Mouse (Mus musculus): ENCODE results near the gene Sugp2. TPM values are rescaled to one million over a fixed set of nuclear protein-coding genes. Genes with fewer than 3 reads are reported as not detected.

The Sugp2 gene
- polyA plus RNA-seq, 1 experiment = 56.1 TPM

DNA sequence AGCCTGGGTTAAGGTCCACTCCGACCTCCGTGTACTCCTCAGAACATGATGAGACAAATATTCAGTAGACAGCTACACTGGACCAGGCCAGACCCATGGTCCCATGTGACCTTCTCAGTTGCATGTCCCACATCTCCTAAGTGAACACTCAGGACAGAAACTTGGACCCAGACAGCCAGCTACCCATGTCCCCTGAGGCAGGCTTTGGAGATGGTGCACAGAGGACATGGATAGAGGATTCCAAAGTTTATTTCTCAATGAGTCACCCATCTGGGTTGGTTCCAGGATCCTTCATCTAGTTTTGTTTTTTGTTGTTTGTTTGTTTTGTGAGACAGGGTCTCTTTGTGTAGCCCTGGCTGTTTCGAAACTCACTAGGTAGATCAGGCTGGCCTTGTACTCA is 13.1 kb upstream of the Sugp2 start:
- DNase-seq (ENCODE audit: low spot score) = no peak

DNA sequence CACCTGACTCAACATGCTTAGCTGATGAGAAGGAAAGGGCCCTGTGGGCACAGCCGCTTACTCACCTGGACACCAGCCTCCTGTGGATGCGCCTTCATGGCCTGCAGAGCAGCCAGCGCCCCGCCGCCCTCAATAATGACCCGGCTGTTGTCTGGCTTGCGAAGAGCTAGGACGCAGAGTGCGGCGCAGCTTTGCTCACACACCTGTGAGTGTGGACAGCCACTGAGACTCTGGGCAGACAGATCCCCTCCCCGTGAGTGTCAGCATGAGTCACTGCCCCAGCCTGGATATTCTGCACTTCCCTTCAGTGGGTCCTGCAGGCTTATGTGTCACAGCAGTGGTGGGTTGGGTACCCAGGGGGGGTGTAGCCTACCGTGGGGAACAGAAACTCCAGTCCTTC is 12.0 kb upstream of the Sugp2 start:
- no peak for DNase-seq (ENCODE audit: low spot score)

DNA sequence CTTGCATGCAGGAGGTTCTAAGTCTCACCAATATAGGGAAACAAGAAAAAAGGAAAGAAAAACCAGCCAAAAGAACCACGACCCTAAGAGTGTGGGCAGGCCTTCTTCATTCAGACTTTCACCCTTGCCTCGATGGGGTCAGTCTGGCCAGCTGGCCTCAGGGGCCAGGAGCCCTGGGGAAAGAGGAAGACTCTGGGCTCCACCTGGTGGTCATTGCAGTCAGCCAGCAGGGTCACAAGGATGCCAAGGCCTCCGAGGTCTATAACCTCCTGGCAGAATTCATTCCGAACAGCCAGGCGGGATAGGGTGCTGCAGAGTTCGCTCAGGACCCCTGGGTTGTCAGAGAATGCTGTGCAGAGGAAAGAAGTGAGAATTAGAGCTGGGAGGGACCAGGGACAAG is 10.7 kb upstream of the Sugp2 start:
- DNase-seq (ENCODE audit: low spot score) = no peak

DNA sequence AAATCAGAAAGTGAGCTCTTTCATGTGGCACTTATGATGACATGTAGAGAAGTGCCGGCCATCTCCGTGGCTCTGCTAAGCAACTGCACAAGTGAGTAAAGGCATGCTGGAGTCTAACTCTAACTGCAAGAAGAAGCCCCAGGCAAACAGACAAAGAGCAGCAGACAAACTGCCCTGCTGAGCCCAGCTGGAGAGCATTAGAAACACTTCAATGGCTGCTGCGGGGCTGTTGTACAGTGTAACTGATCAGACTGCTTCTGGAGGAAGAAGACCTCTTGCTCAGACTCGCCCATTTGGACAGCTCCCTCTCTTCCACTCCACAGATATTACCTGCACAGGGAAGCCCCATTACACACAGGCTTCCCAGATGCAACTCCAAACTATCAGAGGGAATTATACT is 6.0 kb upstream of the Sugp2 start:
- no peak for DNase-seq (ENCODE audit: low spot score)

DNA sequence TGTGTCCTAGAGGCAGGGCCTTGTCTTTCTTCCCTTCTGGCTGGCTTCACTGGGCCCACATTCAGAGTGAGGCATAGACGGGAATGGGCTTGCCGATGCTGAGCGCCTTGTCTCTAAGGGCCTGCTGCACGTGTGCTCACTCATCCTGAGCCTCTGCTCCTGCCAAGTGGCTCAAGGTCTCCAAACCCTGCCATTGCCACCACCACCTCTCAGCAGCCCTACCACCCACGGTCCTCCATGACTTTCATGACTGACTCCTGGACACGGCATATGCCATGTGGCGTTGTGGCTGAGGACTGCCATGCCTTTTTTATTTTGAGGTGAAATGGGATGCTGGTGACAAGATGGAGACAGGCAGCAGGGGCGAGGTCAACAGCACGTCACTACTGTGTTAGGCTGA is 3.2 kb upstream of the Sugp2 start:
- DNase-seq (ENCODE audit: low spot score) = no peak

DNA sequence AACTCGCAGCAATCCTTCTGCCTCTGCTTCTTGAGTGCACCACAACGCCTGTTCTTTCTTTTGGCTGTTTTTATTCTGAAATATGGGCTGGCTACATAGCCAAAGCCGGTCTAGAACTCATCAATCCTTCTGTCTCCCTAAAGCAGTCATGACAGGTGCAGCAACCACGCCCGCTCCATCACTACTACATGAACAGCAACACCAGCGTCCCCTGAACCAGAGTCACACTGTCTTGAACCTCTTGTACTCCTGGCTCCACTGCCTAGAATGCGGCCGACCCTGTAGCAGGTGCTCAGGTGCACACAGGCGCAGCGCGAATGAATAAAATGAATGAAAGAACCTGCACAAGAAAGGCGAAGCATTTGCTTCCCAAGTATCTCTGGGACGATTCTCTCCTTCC is 420 bp upstream of the Sugp2 start:
- no peak for DNase-seq (ENCODE audit: low spot score)

DNA sequence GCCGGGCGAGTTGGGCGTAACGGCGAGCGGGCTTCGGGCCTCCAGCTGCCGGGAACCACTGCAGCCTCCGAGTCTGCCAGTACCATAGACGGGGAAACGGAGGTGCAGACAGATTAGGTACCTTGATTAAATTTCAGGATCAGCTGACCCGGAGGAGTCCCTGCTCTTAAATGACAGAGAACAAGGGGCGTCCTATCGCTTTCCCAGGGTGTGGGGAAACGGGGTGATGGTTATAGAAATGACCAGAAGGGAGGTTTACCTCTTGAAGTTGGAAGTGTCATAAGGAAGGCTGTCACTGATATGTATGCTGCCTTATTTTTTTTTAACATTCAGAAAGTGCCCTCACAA is 729 bp downstream of the Sugp2 start:
- no peak for DNase-seq (ENCODE audit: low spot score)

DNA sequence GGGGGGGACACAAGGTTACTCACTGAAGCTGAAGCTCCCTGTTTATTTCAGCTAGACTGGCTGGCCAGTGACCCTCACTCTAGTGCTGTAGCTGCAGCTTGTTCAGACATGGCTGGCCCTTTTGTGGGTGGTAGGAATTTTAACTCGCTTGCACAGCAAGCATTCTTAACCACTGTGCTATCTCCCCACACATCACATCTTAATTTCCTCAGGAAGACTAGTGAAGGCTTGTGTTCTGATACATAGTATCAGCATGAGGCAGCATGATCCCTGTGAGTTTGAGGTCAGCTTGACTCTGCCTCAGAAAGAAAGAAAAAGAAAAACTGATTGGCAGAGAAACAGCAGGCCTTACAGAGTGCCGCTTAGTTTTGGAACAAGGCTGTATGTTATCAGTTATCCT is 3.8 kb downstream of the Sugp2 start:
- DNase-seq (ENCODE audit: low spot score) = no peak

DNA sequence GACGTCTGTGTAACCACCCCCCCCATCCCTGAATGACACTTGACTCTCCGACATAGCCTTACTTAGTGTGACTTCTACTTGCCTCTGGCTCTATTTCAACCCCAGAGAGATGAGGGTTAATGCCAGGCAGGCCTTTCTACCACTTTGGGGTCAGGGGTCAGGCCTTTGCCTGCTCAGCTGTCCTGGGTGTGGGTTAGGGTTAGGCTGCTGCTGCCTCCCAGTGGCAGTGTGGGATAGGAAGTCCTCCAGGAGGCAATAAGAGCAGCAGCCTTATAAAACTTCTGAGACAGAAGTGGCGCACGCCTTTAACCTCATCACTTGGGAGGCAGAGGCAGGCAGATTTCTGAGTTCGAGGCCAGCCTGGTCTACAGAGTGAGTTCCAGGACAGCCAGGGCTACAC is 6.6 kb downstream of the Sugp2 start:
- no peak for DNase-seq (ENCODE audit: low spot score)

DNA sequence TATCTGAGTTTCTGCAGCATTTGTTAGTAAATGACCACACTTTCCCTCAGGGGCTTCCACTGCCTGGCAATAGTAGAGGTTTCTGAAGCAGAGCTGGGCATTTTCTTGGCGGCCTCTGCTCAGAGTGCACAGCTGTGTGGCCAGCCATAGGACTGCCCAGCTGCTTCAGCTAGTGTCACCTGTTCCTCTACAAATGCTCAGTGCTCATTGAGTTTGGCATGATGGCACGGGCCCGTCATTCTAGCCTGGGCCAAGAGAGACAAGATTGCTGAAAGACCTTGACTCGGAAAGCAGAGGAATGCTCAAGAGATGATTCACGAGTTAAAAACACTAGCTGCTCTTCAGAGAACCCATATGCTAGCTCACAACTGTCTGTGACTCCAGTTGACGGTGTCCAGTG is 12.6 kb downstream of the Sugp2 start:
- DNase-seq (ENCODE audit: low spot score) = no peak

DNA sequence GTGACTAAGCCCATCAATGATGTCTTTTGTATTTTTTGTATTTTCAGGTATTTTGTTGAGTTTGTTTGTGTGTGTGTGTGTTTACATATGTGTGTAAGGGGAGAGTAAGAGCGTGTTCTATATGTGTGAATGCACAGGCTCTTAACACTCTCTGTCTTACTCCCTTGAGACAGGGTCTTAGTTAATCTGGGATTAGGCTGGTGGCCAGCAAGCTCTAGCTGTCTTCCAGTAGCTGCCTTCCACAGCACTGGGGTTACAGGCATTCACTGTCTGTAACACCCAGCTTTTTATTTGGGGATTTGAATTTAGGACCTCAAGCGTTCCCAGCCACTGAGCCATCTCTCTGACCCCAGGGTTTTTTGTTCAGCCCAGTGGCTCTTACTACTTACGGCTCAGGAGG is 13.8 kb downstream of the Sugp2 start:
- DNase-seq (ENCODE audit: low spot score) = no peak

DNA sequence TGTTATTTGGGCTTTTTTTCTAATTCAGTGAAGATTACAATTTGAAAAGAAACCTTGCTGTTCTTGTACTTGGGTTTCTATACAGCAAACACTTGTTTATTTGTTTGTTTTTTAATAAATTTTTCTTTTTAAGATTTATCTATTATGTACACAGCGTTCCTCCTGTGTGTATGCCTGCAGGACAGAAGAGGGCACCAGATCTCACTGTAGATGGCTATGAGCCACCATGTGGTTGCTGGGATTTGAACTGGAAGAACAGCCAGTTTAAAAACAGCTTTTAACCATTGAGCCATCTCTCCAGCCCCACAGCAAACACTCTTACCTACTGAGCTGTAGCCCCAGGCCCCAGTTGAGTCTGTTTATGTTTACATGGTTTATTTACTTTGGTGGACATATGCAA is 20.6 kb downstream of the Sugp2 start:
- no peak for DNase-seq (ENCODE audit: low spot score)

DNA sequence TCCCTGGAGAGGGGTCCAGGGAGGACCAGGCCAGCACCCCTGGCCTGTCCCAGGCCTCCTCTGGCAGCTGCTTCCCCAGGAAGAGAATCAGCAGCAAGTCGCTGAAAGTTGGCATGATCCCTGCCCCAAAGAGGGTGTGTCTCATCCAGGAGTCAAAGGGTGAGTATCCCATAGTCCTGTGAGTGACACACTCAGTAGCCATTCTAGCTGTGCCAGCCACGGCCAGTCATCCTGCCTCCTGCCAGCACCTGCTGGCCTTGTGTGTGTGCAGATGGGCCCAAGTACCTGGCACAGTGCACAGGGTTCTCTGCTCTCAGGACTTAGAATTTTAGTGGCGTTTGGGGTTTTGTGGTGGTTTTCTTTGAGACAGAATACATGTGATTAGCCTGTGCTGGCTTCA is 23.4 kb downstream of the Sugp2 start:
- DNase-seq (ENCODE audit: low spot score) = no peak

DNA sequence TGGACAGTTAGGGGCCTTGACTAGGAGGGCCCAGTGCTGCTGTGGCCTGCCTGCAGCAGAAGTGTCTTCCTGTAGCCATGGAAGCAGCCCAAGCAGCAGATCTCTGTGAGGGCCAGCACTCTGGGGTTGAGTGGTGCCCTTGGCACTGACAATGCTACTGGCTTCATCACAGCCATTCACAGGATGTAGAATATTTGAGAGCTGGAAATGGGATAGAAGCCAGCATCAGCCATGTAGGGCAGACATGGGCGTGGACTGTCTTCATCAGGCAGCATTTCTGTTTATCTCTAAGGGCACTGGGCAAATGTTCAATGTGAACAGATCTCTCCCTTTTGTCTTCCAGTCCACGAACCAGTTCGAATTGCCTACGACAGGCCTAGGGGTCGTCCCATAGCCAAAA is 24.6 kb downstream of the Sugp2 start:
- DNase-seq (ENCODE audit: low spot score) = no peak

DNA sequence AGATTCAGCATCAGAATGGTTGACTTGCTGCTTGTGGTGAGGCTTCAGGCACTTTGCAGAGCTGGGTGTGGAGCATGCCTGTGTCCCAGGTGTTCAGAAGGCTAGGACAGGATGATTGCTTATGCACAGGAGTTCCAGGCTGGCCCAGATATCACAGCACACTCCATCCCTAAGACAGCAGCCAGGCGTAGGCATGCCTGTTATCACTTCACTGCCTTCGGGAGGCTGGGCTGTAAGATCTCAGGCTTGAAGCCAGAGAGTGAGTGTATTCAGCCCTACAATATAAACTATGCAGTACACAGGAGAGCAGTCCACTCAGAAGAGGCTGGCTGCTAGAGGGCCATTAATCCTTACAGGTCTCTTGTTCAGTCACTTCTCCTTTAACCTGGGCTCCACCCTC is 25.0 kb downstream of the Sugp2 start:
- DNase-seq (ENCODE audit: low spot score) = no peak

DNA sequence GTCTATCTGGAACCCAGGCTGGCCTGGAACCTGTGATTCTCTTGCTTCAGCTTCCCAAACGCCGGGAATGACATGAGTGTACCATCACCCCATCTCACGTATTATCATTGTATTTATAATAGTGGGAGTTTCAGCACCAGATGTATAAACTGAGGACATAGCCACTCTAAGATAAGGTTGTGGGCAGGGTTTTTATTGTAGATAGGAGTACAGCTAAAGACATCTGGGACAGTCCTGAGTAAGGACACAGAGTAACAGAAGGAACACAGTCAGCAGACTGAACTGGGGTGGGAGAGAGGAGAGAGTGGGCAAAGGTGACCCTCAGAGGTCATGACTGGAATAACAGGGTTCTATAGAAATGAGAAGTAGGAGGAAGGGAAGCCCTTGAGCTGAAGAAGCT is 33.6 kb downstream of the Sugp2 start:
- no peak for DNase-seq (ENCODE audit: low spot score)

DNA sequence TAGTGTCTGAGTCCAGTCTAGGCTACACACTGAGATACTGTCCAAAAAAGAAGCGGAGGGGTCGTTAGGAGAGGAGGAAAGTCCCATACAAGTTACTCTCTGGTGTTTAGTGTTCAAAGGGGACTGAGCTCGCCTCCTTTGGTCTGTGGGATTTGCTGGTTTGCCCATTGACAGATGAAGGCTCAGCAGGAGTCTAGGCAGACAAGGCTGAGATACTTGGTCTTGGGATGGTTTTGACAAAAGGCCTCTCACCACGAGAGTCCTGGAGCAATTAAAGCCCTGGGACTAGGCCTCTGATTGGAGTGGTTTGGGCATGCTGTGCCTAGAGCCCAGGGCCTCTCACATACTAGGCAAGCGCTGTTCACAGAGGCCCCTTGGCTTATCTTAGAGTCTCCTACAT is 34.3 kb downstream of the Sugp2 start:
- DNase-seq (ENCODE audit: low spot score) = no peak

DNA sequence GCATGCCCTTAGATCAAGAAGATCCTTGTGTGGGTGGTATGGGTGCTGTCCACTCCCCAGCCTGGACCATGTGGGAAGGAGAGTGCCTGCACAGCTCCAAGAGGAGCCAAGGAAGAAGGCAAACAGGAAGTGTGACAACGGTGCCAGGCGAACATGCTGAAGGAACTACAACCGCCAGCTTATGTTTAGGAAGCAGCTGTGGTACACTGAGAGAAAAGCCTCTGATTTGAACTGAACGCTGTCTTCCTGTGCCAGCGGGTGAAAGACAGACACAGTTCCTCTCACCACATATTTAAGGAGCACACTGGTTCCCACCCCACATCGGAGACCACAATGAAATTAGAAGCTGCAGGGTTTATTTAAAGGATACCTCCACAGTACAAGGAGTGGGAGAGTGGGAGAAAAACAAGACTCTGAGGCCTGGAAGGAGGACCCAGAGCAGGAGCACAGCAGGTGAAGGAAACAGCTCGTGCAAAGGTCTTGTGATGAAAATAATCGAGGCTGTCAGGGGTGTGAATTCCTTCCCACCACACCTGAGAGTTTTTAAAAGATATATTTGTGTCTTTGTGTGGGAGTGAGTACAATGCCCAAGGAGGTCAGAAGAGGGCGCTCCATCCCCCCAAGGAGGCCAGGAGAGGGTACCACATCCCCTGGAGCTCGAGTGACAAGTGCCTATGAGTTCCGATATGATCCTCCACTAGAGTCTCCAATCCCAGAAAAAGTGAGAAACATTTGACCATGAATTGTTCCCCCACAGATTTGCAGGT is 35.0 kb downstream of the Sugp2 start:
- no peak for DNase-seq (ENCODE audit: low spot score)

DNA sequence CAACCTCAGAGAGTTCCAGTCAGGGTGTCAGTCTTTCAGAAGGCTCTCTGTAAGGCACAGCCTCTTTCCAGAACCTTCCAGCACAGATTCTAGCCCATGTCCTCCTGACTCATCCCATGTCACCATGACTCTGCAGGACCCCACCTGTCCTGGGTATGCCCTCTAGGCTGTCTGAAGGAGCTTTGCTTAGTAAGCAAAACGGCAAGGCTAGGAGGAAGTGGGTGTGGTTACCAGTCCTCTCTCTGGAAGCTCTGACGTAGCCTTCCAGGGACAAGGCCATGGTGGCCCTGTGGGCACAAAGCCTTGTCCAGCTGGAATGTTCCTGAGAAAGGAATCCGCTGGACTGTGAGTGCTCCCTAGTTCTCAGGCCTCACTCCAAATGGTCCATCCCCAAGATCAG is 38.9 kb downstream of the Sugp2 start:
- no peak for DNase-seq (ENCODE audit: low spot score)

DNA sequence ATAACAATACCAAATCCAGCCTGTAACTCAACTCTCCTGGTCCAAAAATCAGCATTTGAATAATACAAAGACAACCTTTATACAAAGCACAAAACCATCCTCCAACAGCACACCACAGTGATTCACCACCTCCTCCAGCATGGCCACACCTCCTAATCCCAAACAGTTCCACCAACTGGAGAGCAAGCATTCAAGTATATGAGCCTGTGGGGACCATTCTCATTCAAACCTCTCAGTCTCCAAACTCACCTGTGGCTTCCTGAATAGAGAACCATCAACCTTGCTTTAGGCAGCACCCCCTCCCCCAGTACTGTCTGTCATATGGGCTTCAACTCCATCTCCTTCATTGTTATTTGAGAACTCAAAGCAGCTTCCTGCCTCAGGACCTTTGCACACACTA is 40.3 kb downstream of the Sugp2 start:
- DNase-seq (ENCODE audit: low spot score) = no peak

DNA sequence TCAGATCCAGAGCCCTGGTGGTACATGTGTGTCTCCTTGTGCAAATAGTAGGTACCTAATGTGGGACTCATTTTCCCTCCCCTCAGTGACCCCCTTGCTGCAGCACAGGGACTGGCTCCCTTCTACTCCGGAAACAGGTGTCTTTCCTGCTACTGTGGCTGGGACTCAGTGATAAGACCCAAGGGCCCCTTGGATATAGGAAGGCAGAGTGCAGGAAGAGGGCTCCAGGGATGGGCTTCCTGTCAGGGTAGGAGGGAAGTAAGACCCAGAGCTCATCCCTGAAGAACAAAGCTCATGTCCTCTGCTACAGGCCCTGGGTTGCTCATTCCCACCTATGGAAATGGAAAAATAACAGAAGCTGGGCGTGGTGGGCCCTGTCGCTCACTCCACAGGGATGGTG is 42.5 kb downstream of the Sugp2 start:
- no peak for DNase-seq (ENCODE audit: low spot score)

DNA sequence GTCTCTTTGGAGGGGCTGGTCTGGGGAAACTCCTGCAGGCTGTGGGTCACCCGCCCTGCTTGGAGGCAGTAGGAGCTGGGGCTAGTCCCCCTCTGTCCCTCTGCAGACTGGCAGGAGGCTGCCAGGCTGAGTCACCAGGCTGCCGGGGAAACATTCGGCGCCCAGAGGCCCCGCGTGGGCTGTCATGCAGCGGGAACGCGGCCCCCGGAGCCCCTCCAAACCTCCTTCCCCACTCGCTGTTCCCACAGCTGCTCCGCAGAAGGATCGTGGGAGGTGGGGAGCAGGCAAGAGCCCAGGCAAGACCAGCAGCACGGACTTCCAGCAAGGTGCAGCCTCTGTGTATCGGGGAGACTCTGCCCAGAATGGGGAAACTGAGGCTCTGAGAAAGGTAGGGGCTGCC is 44.1 kb downstream of the Sugp2 start:
- DNase-seq (ENCODE audit: low spot score) = no peak

DNA sequence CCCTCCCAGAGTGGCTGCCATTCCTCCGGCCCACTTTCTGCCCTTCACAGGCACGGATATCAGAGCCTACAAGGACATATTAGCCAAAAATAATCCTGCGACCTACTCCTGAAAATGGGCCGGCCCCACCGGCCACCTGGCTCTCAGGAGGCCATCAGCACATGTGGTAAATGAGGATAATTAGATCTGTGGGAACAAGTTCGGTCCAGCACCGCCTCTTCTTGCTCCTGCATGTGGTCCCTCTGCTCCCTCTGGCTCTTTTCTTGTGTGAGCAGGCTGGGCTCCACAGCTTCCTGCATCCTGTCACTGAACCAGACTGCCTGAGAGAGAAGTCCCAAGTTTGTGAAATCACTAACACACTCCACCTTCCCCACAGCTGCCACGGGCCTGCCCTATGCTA is 45.2 kb downstream of the Sugp2 start:
- DNase-seq (ENCODE audit: low spot score) = no peak

DNA sequence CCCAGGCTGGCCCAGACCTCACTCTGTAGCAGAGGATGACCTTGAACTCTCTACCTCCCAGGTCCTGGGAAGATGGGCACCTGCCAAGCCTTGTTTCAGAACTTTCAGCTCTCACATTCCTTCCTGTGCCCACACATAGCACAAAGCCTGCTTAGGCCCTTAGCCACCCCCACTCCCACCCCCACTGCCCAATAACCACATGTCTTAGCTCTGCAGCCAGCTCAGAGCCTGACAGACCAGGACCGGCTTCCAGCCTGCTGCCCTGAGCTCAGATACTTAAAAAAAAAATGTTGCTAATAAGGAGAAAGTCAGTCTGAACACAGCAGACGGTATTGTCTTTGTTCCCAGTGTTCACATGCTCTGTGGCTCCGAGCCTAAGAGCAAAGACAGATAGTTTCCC is 47.0 kb downstream of the Sugp2 start:
- DNase-seq (ENCODE audit: low spot score) = no peak
